Mouse (Mus musculus) neural tube, embryonic 14.5 days (tissue): Measurements from ENCODE around the gene Adora3. TPM values are rescaled to one million over a fixed set of nuclear protein-coding genes. Genes with fewer than 3 reads are reported as not detected.

Experiments used
- ATAC-seq: fragments of 200-750 bp; cut with Nextera tagmentation; 2 replicates; pipeline ENCODE4 v1.8.0; 2017; ENCODE audit warnings: low read depth, mild to moderate bottlenecking, moderate TSS enrichment, moderate library complexity
- H3K27ac ChIP-seq: fragments of 300-500 bp; sonication (generic); 2 replicates; pipeline ENCODE4 v1.5.1; 2014; ENCODE audit warnings: low read depth, mild to moderate bottlenecking, control low read depth, low read length, moderate library complexity, mixed read lengths
- H3K27me3 ChIP-seq: fragments of 300-500 bp; sonication (generic); 2 replicates; pipeline ENCODE4 v1.6.1; 2014; ENCODE audit warnings: low read length; ENCODE audit not compliant: control insufficient read depth, insufficient read depth
- H3K36me3 ChIP-seq: fragments of 300-500 bp; sonication (generic); 2 replicates; pipeline ENCODE4 v1.6.1; 2014; ENCODE audit warnings: low read length, mixed read lengths; ENCODE audit not compliant: control insufficient read depth, insufficient read depth
- H3K4me1 ChIP-seq: fragments of 300-500 bp; sonication (generic); 2 replicates; pipeline ENCODE4 v1.6.1; 2014; ENCODE audit warnings: low read length; ENCODE audit not compliant: control insufficient read depth, insufficient read depth
- H3K4me2 ChIP-seq: fragments of 300-500 bp; sonication (generic); 2 replicates; pipeline ENCODE4 v1.6.1; 2014; ENCODE audit warnings: mild to moderate bottlenecking, low read depth, low read length, control low read depth
- H3K4me3 ChIP-seq: fragments of 300-500 bp; sonication (generic); 2 replicates; pipeline ENCODE4 v1.5.1; 2014; ENCODE audit warnings: low read depth, low read length, control low read depth, mixed read lengths
- H3K9ac ChIP-seq: fragments of 300-500 bp; sonication (generic); replicated peaks from 2 replicates; pipeline ENCODE4 v1.6.1; 2014; ENCODE audit warnings: low read depth, mild to moderate bottlenecking, control low read depth, low read length, mixed read lengths
- H3K9me3 ChIP-seq: fragments of 300-500 bp; sonication (generic); 2 replicates; pipeline ENCODE4 v1.6.1; 2016; ENCODE audit warnings: low read length; ENCODE audit not compliant: control insufficient read depth
- WGBS: fragments of 180-500 bp; shearing (Covaris S2); extraction: QIAGEN DNeasy Blood & Tissue Kit; methylation state at CpG from one replicate; pipeline ENCODE4 v1.1.7; 2014; 5-methylcytosine and 5-hydroxymethylcytosine counted together
- polyA plus RNA-seq: library from polyadenylated mRNA; unstranded; fragments of >200 nt; fragmentation: Nextera tagmentation; extraction: Ambion mirVana; gene quantifications from 2 replicates; pipeline ENCODE4 v1.2.1, GENCODE M21; 2014

The Adora3 gene
- polyA plus RNA-seq, 1 experiment from 2014 or later = 0.15 TPM

GRCm38 (mm10) chr3:105894601-105895592 lies 24.2 kb downstream of the Adora3 start:
- ATAC-seq = no peak
- WGBS = 81% methylated on average over 23 of the region's 23 CpGs

GRCm38 (mm10) chr3:105896811-105897210 lies 26.2 kb downstream of the Adora3 start:
- no peak for ATAC-seq
- Histone ChIP-seq H3K9me3 (no peaks in the 10 kb centered on the region), H3K36me3 (no peaks in the 10 kb centered on the region), H3K4me3 (no peak overlapping the region), H3K4me1 (no peaks in the 10 kb centered on the region), H3K4me2 (no peak overlapping the region), H3K9ac (no peak overlapping the region), H3K27ac (no peak overlapping the region), H3K27me3 (no peaks in the 10 kb centered on the region)
- 88% methylated on average over 3 of the region's 3 CpGs for WGBS

More at GRCm38 (mm10) chr3:105894601-105895592, 24.2 kb downstream of the Adora3 start:
- no peak overlapping the region for H3K9ac ChIP-seq
- no peak overlapping the region for H3K27ac ChIP-seq
- no peaks in the 10 kb centered on the region for H3K4me1 ChIP-seq
- no peak overlapping the region for H3K4me2 ChIP-seq
- no peak overlapping the region for H3K4me3 ChIP-seq
- H3K9me3 ChIP-seq = no peaks in the 10 kb centered on the region
- H3K36me3 ChIP-seq = no peaks in the 10 kb centered on the region
- H3K27me3 ChIP-seq = no peaks in the 10 kb centered on the region

- H3K4me2 ChIP-seq = no peak overlapping the region
- H3K4me3 ChIP-seq = no peak overlapping the region
- ATAC-seq = no peak
- no peak overlapping the region for H3K27ac ChIP-seq
- no peaks in the 10 kb centered on the region for H3K27me3 ChIP-seq
- H3K9ac ChIP-seq = no peak overlapping the region
- no peaks in the 10 kb centered on the region for H3K9me3 ChIP-seq
- no peaks in the 10 kb centered on the region for H3K36me3 ChIP-seq
- H3K4me1 ChIP-seq = no peaks in the 10 kb centered on the region
- WGBS = 83% methylated on average over 2 of the region's 2 CpGs
Observed at GRCm38 (mm10) chr3:105898325-105898724, 27.7 kb downstream of the Adora3 start.

DNA sequence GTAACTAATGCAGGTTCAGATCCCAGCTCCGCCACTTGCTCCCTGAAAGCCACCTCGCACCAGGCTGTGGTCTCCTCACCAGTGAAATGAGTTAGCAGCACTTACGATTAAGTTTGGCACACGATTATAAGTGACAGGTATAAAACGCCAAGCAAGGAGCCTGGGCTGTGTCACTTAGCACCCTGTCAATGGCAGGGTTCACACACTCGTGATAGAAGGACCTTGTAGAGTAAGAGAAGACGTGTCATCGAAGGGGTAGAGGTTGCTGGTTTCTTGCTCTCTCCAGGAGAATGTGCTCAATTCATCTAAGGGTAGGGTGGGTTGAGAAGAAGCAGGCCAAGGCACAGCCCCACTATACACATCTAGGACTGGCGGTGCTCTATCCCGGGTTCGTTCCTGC lies 28.2 kb downstream of the Adora3 start:
- Histone ChIP-seq H3K4me1 (no peaks in the 10 kb centered on the region), H3K4me3 (no peak overlapping the region), H3K4me2 (no peak overlapping the region), H3K27ac (no peak overlapping the region), H3K36me3 (no peaks in the 10 kb centered on the region), H3K9ac (no peak overlapping the region), H3K9me3 (no peaks in the 10 kb centered on the region), H3K27me3 (no peaks in the 10 kb centered on the region)
- 93% methylated on average over 11 of the region's 11 CpGs for WGBS
- ATAC-seq = no peak

- WGBS = 42% methylated on average over 8 of the region's 8 CpGs
- H3K9ac ChIP-seq = no peak overlapping the region
- no peak overlapping the region for H3K4me2 ChIP-seq
- H3K4me1 ChIP-seq = no peaks in the 10 kb centered on the region
- H3K4me3 ChIP-seq = no peak overlapping the region
- no peaks in the 10 kb centered on the region for H3K36me3 ChIP-seq
- peak; percentile 79 for ATAC-seq
- H3K9me3 ChIP-seq = no peaks in the 10 kb centered on the region
- H3K27me3 ChIP-seq = no peaks in the 10 kb centered on the region
- H3K27ac ChIP-seq = no peak overlapping the region
Observed at GRCm38 (mm10) chr3:105899394-105900147, 28.9 kb downstream of the Adora3 start.

DNA sequence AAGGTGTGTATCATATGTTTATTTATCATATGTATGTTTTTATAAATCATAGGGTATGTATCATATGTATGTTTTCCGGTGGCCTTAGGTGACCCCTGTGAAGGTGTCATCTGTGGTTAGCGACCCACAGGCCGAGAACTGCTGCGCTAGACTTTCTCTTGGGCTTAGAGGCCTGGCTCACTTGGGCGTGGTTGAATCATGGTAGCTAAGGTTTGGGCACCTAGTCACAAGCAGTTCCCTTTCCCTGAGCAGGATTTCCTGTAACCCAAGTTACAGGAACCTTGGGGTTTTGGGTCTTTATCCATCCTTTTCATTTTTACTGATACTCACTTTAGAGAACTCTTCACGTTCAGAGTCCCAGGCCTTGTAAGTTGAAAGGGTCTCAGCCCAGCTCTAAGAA lies 29.6 kb downstream of the Adora3 start:
- ATAC-seq = 0 out of 2 replicates have a peak, but pooled peaks have one; percentile 36
- Histone ChIP-seq H3K9ac (no peak overlapping the region), H3K4me1 (no peaks in the 10 kb centered on the region), H3K4me3 (no peak overlapping the region), H3K27me3 (no peaks in the 10 kb centered on the region), H3K4me2 (no peak overlapping the region), H3K27ac (no peak overlapping the region), H3K9me3 (no peaks in the 10 kb centered on the region), H3K36me3 (no peaks in the 10 kb centered on the region)
- 82% methylated on average over 6 of the region's 6 CpGs for WGBS

GRCm38 (mm10) chr3:105900716-105901115 lies 30.1 kb downstream of the Adora3 start:
- Histone ChIP-seq H3K4me3 (no peak overlapping the region), H3K9ac (no peak overlapping the region), H3K4me1 (no peaks in the 10 kb centered on the region), H3K9me3 (no peaks in the 10 kb centered on the region), H3K4me2 (no peak overlapping the region), H3K27me3 (no peaks in the 10 kb centered on the region), H3K27ac (no peak overlapping the region), H3K36me3 (no peaks in the 10 kb centered on the region)
- 84% methylated on average over 3 of the region's 3 CpGs for WGBS
- ATAC-seq = no peak

DNA sequence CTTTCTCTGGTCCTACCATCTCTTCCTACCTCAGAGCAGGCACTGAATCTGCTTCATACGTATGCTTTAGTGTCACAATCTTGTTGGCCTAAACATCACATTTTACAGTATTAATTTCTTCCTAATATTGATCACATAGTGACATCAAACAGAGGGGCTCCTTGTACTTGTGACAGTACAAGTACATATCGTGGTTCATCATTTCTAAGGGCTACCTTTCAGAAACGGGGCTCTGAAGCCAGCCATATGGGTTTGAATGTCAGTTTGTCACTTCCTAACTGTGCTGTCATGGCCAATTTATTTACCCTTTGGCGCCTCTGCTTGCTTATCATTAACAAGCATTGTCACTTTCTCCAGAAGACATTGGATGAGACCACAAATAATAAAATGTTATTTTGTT lies 30.8 kb downstream of the Adora3 start:
- Histone ChIP-seq H3K4me3 (no peak overlapping the region), H3K4me2 (no peak overlapping the region), H3K4me1 (no peaks in the 10 kb centered on the region), H3K27ac (no peak overlapping the region), H3K9ac (no peak overlapping the region), H3K36me3 (no peaks in the 10 kb centered on the region), H3K9me3 (no peaks in the 10 kb centered on the region), H3K27me3 (no peaks in the 10 kb centered on the region)
- 77% methylated on average over 4 of the region's 4 CpGs for WGBS
- no peak for ATAC-seq

- Histone ChIP-seq H3K9me3 (no peaks in the 10 kb centered on the region), H3K9ac (no peak overlapping the region), H3K27ac (no peak overlapping the region), H3K4me3 (no peak overlapping the region), H3K4me1 (no peaks in the 10 kb centered on the region), H3K4me2 (no peak overlapping the region), H3K27me3 (no peaks in the 10 kb centered on the region), H3K36me3 (no peaks in the 10 kb centered on the region)
- WGBS = 77% methylated on average over 4 of the region's 4 CpGs
- no peak for ATAC-seq
Observed at GRCm38 (mm10) chr3:105904213-105904612, 33.6 kb downstream of the Adora3 start.
